ENCODE assay signal across 22 mouse cellular contexts in genomic region chr14:55466481-55466880, GRCm38 (mm10). TPM values are rescaled to one million over a fixed set of nuclear protein-coding genes. Genes with fewer than 3 reads are reported as not detected.
DNase-seq lines count a peak whose midpoint lies in the region; ATAC-seq and TF ChIP-seq lines count a peak whose summit lies in the region.
"Had no signal": no experiment of that assay in that cellular context is flagged by ENCODE, and none has a peak within 500 bp of the region (broad histone marks: within the 10 kb centered on the region; RNA-seq: fewer than 3 reads in every experiment).

No protein-coding gene starts in this region.

- no peak for ATAC-seq in kidney, embryonic 16.5 days (ENCODE audit: low FRiP score, low TSS enrichment)
- ATAC-seq: activated CD4-positive, CD25-positive, alpha-beta regulatory T cell, adult 4 months; CD4-positive, CD25-positive, alpha-beta regulatory T cell, adult 4 months; Patski had no signal

- H3K27me3 ChIP-seq in kidney, adult 2 months (replicated peaks; ENCODE audit: control insufficient read depth, insufficient read depth, low read length) = no peaks in the 10 kb centered on the region
- no peaks in the 10 kb centered on the region for H3K27me3 ChIP-seq in kidney, embryonic 16.5 days (ENCODE audit: insufficient read depth, low read length)

- DNase-seq in kidney, adult 2 months = peak; percentile 56
- DNase-seq in kidney, adult 8-10 months = no peak
- peak; percentile 72 for DNase-seq in kidney, adult 9 months
- DNase-seq in cerebellum, adult 11 months = no peak
- DNase-seq: adrenal gland, adult 2 months; adrenal gland, adult 8-10 months; adrenal gland, postnatal 10 days; adrenal gland, postnatal 14 days; adrenal gland, postnatal 25 days; adrenal gland, postnatal 36 days; B cell, adult 2 months; cerebellum, adult 11-12 months; cerebellum, adult 18-20 months; cerebellum, adult 2 months; cerebellum, adult 8-10 months had no signal

- WGBS in kidney, adult 2 months = 53% methylated on average over 4 of the region's 4 CpGs
- WGBS in kidney, embryonic 16.5 days = 68% methylated on average over 4 of the region's 4 CpGs

- H3K4me3 ChIP-seq in kidney, adult 2 months (ENCODE audit: insufficient read depth, low read depth, low read length) = no peak overlapping the region
- no peak overlapping the region for H3K4me3 ChIP-seq in kidney, embryonic 16.5 days (ENCODE audit: low read length)
- no peak overlapping the region for H3K4me3 ChIP-seq in brown adipose tissue, adult 24 weeks (ENCODE audit: insufficient read depth, low read depth, low read length)

- H3K4me2 ChIP-seq in kidney, embryonic 16.5 days (replicated peaks; ENCODE audit: low read depth, low read length) = no peak overlapping the region

- H3K9ac ChIP-seq in kidney, embryonic 16.5 days (replicated peaks; ENCODE audit: low read length) = no peak overlapping the region

- no peaks in the 10 kb centered on the region for H3K36me3 ChIP-seq in kidney, adult 2 months (ENCODE audit: control insufficient read depth, insufficient read depth, low read length)
- no peaks in the 10 kb centered on the region for H3K36me3 ChIP-seq in kidney, embryonic 16.5 days (ENCODE audit: insufficient read depth, low read length)
- H3K36me3 ChIP-seq: G1E had no signal

- H3K27ac ChIP-seq in kidney, adult 2 months (ENCODE audit: insufficient read depth, low read depth, low read length) = peak overlapping the region; percentile 86
- no peak overlapping the region for H3K27ac ChIP-seq in kidney, embryonic 16.5 days (ENCODE audit: low read length)
- peak overlapping the region; percentile 93 for H3K27ac ChIP-seq in brown adipose tissue, adult 24 weeks (replicated peaks; ENCODE audit: low read depth, low read length)

- H3K9me3 ChIP-seq in kidney, embryonic 16.5 days (ENCODE audit: low read length) = no peaks in the 10 kb centered on the region
- H3K9me3 ChIP-seq: G1E had no signal

- H3K4me1 ChIP-seq in kidney, adult 2 months (ENCODE audit: control insufficient read depth, insufficient read depth, low read length) = peaks cover 28% of the 10 kb centered on the region; the same call in 1 of the 2 replicates
- H3K4me1 ChIP-seq in kidney, embryonic 16.5 days (ENCODE audit: insufficient read depth, low read length) = peaks cover 29% of the 10 kb centered on the region
- H3K4me1 ChIP-seq in brown adipose tissue, adult 24 weeks (ENCODE audit: control insufficient read depth, insufficient read depth, insufficient read length, low read length) = peaks cover 8% of the 10 kb centered on the region

- TF ChIP-seq CTCF in kidney, adult 2 months (conservative IDR thresholded peaks at IDR 0.05; ENCODE audit: insufficient read depth, insufficient read length, low read depth, low read length) = no peak

- TF ChIP-seq POLR2A in kidney, adult 2 months (IDR thresholded peaks at IDR 0.05; ENCODE audit: low read depth, low read length) = no peak

RNA-seq across cellular contexts. Expression of gene Dhrs4, which starts 12.1 kb away (rescaled TPM):
- 141 and 173 TPM in 2 replicates for polyA plus RNA-seq in kidney, adult 2 months (2012; rRNA removed)
- polyA plus RNA-seq in kidney, embryonic 16.5 days (2015; fragmentation: Nextera tagmentation; extraction: Ambion mirVana) = 147 and 157 TPM in 2 replicates
- 176 and 206 TPM in 2 replicates for polyA plus RNA-seq in brown adipose tissue, adult 24 weeks (2012; ENCODE audit: insufficient read depth, insufficient read length, missing spikeins)

RNA-seq across cellular contexts. Expression of gene Carmil3, which starts 24.0 kb away (rescaled TPM):
- polyA plus RNA-seq in kidney, adult 2 months (2012; rRNA removed) = 3.5 and 3.8 TPM in 2 replicates
- polyA plus RNA-seq in kidney, embryonic 16.5 days (2015; fragmentation: Nextera tagmentation; extraction: Ambion mirVana) = 2.5 and 3.0 TPM in 2 replicates
- 0.48 and 0.54 TPM in 2 replicates for polyA plus RNA-seq in brown adipose tissue, adult 24 weeks (2012; ENCODE audit: insufficient read depth, insufficient read length, missing spikeins)
- polyA plus RNA-seq: activated CD4-positive, CD25-positive, alpha-beta regulatory T cell, adult 4 months; CD4-positive, CD25-positive, alpha-beta regulatory T cell, adult 4 months had no signal

RNA-seq across cellular contexts. Expression of gene Cpne6, which starts 43.8 kb away (rescaled TPM):
- 0.11 and 0.22 TPM in 2 replicates for polyA plus RNA-seq in kidney, adult 2 months (2012; rRNA removed)
- 0.21 and 0.46 TPM in 2 replicates for polyA plus RNA-seq in kidney, embryonic 16.5 days (2015; fragmentation: Nextera tagmentation; extraction: Ambion mirVana)
- polyA plus RNA-seq in brown adipose tissue, adult 24 weeks (2012; ENCODE audit: insufficient read depth, insufficient read length, missing spikeins) = not detected in 2 replicates
- polyA plus RNA-seq: activated CD4-positive, CD25-positive, alpha-beta regulatory T cell, adult 4 months; C2C12; CD4-positive, CD25-positive, alpha-beta regulatory T cell, adult 4 months; Patski had no signal

RNA-seq across cellular contexts. Expression of gene Nrl, which starts 58.3 kb away (rescaled TPM):
- polyA plus RNA-seq in kidney, adult 2 months (2012; rRNA removed) = not detected in 2 replicates
- polyA plus RNA-seq in kidney, embryonic 16.5 days (2015; fragmentation: Nextera tagmentation; extraction: Ambion mirVana) = not detected in 2 replicates
- polyA plus RNA-seq in brown adipose tissue, adult 24 weeks (2012; ENCODE audit: insufficient read depth, insufficient read length, missing spikeins) = not detected in 2 replicates
- polyA plus RNA-seq: adrenal gland, adult 2 months; C2C12; G1E; Patski had no signal

Comparison
In these comparisons a context has a peak if more than half of its experiments do, and no peak if none do; other contexts are left out.
1. DNase-seq: peak in kidney, adult 2 months (single experiment) and kidney, adult 9 months (single experiment); none in kidney, adult 8-10 months (0 of 2) and cerebellum, adult 11 months (single experiment).